Mouse (Mus musculus) C2C12 (cell line): ENCODE measurements around the gene Stxbp5.

ENCODE experiments used
- CTCF ChIP-seq: IDR thresholded peaks from one replicate; pipeline ENCODE4 v1.5.1; 2011; ENCODE audit not compliant: control insufficient read depth, insufficient read depth, insufficient read length
- MAX ChIP-seq: IDR thresholded peaks from one replicate; pipeline ENCODE4 v1.6.1; 2011; ENCODE audit warnings: mild to moderate bottlenecking, control low read depth
- MYOG ChIP-seq: IDR thresholded peaks from one replicate; pipeline ENCODE4 v1.6.1; 2011; ENCODE audit not compliant: control insufficient read depth, insufficient read length; ENCODE audit errors: extremely low read depth

- TF ChIP-seq MYOG (no peak), CTCF (no peak), MAX (no peak)
Observed at GRCm38 (mm10) chr10:9893562-9893961, 7.3 kb downstream of the Stxbp5 start.
